Mouse (Mus musculus): ENCODE measurements around the gene Gucy2c. TPM values are rescaled to one million over a fixed set of nuclear protein-coding genes. Genes with fewer than 3 reads are reported as not detected.

The Gucy2c gene
- total and polyA plus RNA-seq, 3 experiments = not detected

- H3K27ac ChIP-seq (ENCODE audit: control insufficient read depth, low read depth, low read length) = peak overlapping the region; percentile 10
- peaks cover 24% of the 10 kb centered on the region for H3K79me2 ChIP-seq (ENCODE audit: control insufficient read depth, insufficient read depth, low read length, poor library complexity)
- peaks cover 0 to 16% of the 10 kb centered on the region in 2 experiments; a peak in 3 of 4 replicates for H3K4me1 ChIP-seq (ENCODE audit: control insufficient read depth in 1 of 2, insufficient read depth in 2 of 2, low read length in 2 of 2)
- H3K9ac ChIP-seq (ENCODE audit: control insufficient read depth, low read depth, low read length, poor library complexity, severe bottlenecking) = peak overlapping the region; percentile 20
- no peaks in the 10 kb centered on the region for H3K9me3 ChIP-seq (replicated peaks; ENCODE audit: insufficient read depth, low read length)
- H3K4me3 ChIP-seq (ENCODE audit: control insufficient read depth in 1 of 2, insufficient read depth in 1 of 2, low read depth in 2 of 2, low read length in 2 of 2) = peak overlapping the region; percentile 24 to 36
- DNase-seq (ENCODE audit: low read depth, low spot score) = no peak
- peaks cover 0 to 23% of the 10 kb centered on the region in 2 experiments; a peak in 3 of 4 replicates for H3K36me3 ChIP-seq (ENCODE audit: control insufficient read depth in 1 of 2, insufficient read depth in 2 of 2, low read length in 2 of 2)
- TF ChIP-seq ZNF384 (IDR thresholded peaks at IDR 0.05; ENCODE audit: low read depth, low read length) (no peak), POLR2AphosphoS5 (IDR thresholded peaks at IDR 0.05; ENCODE audit: borderline replicate concordance, low read depth, low read length) (no peak), NRF1 (IDR thresholded peaks at IDR 0.05; ENCODE audit: insufficient read depth, low read depth, low read length, poor library complexity, severe bottlenecking) (no peak), CTCF (IDR thresholded peaks at IDR 0.05 in 2 of 3, conservative IDR thresholded peaks at IDR 0.05 in 1 of 3; ENCODE audit: control insufficient read depth in 1 of 3, insufficient read depth in 1 of 3, low read depth in 2 of 3, low read length in 3 of 3, poor library complexity in 1 of 3, severe bottlenecking in 1 of 3) (no peak), ZKSCAN1 (IDR thresholded peaks at IDR 0.05; ENCODE audit: low read depth, low read length) (no peak), ZMIZ1 (IDR thresholded peaks at IDR 0.05; ENCODE audit: low read depth, low read length) (no peak), RAD21 (IDR thresholded peaks at IDR 0.05; ENCODE audit: low read depth, low read length) (no peak)
- H3K27me3 ChIP-seq (ENCODE audit: control insufficient read depth in 1 of 2, insufficient read depth in 2 of 2, low read length in 2 of 2) = no peaks in the 10 kb centered on the region
Measured at GRCm38 (mm10) chr6:136807395-136808013, 25.9 kb upstream of the Gucy2c start.

GRCm38 (mm10) chr6:136806819-136807218, 25.3 kb upstream of the Gucy2c start:
- no peaks in the 10 kb centered on the region for H3K9me3 ChIP-seq (replicated peaks; ENCODE audit: insufficient read depth, low read length)
- no peaks in the 10 kb centered on the region for H3K27me3 ChIP-seq (ENCODE audit: control insufficient read depth in 1 of 2, insufficient read depth in 2 of 2, low read length in 2 of 2)
- no peak overlapping the region for H3K9ac ChIP-seq (ENCODE audit: control insufficient read depth, low read depth, low read length, poor library complexity, severe bottlenecking)
- peaks cover 24% of the 10 kb centered on the region for H3K79me2 ChIP-seq (ENCODE audit: control insufficient read depth, insufficient read depth, low read length, poor library complexity)
- H3K4me1 ChIP-seq (ENCODE audit: control insufficient read depth in 1 of 2, insufficient read depth in 2 of 2, low read length in 2 of 2) = peaks cover 0 to 16% of the 10 kb centered on the region in 2 experiments; a peak in 3 of 4 replicates
- H3K36me3 ChIP-seq (ENCODE audit: control insufficient read depth in 1 of 2, insufficient read depth in 2 of 2, low read length in 2 of 2) = peaks cover 0 to 23% of the 10 kb centered on the region in 2 experiments; a peak in 3 of 4 replicates
- no peak overlapping the region for H3K4me3 ChIP-seq (ENCODE audit: control insufficient read depth in 1 of 2, insufficient read depth in 1 of 2, low read depth in 2 of 2, low read length in 2 of 2)
- no peak for DNase-seq (ENCODE audit: low read depth, low spot score)
- TF ChIP-seq ELF1 (IDR thresholded peaks at IDR 0.05; ENCODE audit: low read depth, low read length) (no peak), HCFC1 (IDR thresholded peaks at IDR 0.05; ENCODE audit: low read depth, low read length) (no peak), BHLHE40 (IDR thresholded peaks at IDR 0.05; ENCODE audit: borderline replicate concordance, low read depth, low read length) (no peak), USF2 (IDR thresholded peaks at IDR 0.05; ENCODE audit: borderline replicate concordance in 1 of 2, insufficient read depth in 1 of 2, low read depth in 1 of 2, low read length in 2 of 2) (no peak), RCOR1 (IDR thresholded peaks at IDR 0.05; ENCODE audit: low read depth, low read length) (no peak), TBP (IDR thresholded peaks at IDR 0.05; ENCODE audit: low read depth, low read length) (no peak), MAX (IDR thresholded peaks at IDR 0.05; ENCODE audit: low read length) (no peak), POLR2A (IDR thresholded peaks at IDR 0.05; ENCODE audit: control insufficient read depth in 1 of 2, insufficient read depth in 1 of 2, low read depth in 1 of 2, low read length in 2 of 2, poor library complexity in 1 of 2) (no peak), TCF12 (IDR thresholded peaks at IDR 0.05; ENCODE audit: low read depth, low read length) (no peak)
- no peak overlapping the region for H3K27ac ChIP-seq (ENCODE audit: control insufficient read depth, low read depth, low read length)

All from MEL (cell line).